Mouse (Mus musculus): ENCODE data around the gene Cpz.

GRCm38 (mm10) chr5:35505016-35505415 is 20.5 kb downstream of the Cpz start:
- TF ChIP-seq CTCF (IDR thresholded peaks at IDR 0.05; ENCODE audit: control insufficient read depth, insufficient read depth, insufficient read length), result no peak
- TF ChIP-seq MYOG (IDR thresholded peaks at IDR 0.05; ENCODE audit: control insufficient read depth, extremely low read depth, insufficient read length), result no peak
- TF ChIP-seq MYOD1 (IDR thresholded peaks at IDR 0.05; ENCODE audit: control insufficient read depth, insufficient read length, low read depth), result no peak
